Mouse (Mus musculus) thymus, postnatal 0 days (tissue): ENCODE data around the gene 1810010D01Rik. TPM values are rescaled to one million over a fixed set of nuclear protein-coding genes. Genes with fewer than 3 reads are reported as not detected.

Source experiments
- DNase-seq: peaks from one replicate; pipeline ENCODE4 v3.0.0-alpha.2; 2015; ENCODE audit warnings: low spot score
- polyA plus RNA-seq: library from polyadenylated mRNA; unstranded; fragments of >200 nt; fragmentation: Nextera tagmentation; extraction: Ambion mirVana; gene quantifications from 2 replicates; pipeline ENCODE4 v1.2.1, GENCODE M21; 2015

The 1810010D01Rik gene
- 0.57 TPM in 1 of 2 replicates, not detected in the other for polyA plus RNA-seq

DNA sequence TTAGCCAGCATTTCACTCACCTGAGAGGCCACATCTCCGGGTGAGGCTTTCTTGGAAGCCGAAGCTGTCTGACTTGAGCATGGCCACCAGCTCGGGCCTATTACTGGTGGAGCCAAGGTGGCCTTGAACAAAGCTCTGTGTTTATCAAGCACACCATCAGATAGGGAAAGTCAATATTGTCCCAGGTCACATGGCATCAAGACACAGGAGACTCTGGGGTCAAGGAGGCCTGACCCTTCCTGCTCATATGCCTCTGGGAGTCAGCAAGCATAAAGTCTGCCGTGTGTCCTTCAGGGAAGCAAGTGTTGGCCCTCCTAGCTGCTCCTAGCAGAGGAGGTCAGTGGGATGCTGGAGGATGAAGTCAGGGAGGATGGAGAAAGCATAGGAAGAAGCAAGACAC is at the start of gene 1810010D01Rik:
Gene 1810010D01Rik, minus strand, starts transcription at position 114 of the 400 bp plus-strand sequence.
- DNase-seq, result no peak

DNA sequence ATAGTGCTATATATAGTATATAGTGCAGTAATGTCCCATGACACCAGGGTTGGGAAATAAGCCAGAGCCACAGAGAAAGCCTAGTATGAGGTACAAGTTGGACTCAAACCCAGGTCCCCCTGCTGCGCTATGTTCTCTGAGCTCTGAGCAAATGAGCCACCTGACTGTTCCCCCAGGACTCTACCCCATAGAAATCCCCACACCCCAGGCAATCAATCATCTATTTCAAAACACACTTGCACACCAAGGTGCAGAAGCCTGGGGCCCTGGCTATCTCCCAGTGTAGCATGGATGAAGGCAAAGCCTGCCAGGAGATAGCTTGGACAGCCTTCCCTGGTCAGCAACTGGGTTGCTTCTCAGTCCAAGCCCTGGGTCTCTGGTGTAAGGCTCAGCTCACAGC is 48.2 kb upstream of the 1810010D01Rik start:
- DNase-seq, result no peak

DNA sequence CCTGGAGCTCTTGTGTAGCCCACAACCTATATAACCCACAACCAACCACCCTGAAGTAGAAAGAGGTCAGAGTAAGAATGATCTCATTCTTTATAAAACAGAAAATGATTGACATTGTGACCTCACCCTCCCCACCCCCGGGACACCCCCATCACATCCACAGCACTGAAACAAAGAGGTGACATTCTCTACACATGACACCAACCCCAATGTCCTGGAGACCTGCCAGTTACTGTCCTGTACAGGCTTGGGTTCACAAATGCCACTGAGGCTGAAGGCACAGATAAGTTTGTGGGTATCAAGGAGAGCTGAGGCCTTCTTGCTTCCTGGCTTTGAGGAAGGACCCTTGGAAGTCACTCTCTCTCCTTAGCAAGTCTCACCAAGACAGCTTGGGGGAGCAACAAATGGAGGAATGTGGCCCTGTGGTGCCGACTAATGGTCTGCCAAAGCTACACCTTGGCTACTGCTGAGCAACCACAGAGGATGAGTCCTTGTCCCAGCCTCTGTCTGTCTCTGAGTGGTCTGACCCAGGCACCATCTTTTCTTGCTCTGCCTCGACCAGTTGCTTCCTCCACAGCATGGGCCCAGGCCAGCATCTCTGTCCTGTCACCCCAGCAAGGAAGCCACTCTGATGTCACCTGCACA is 46.2 kb upstream of the 1810010D01Rik start:
- no peak for DNase-seq

DNA sequence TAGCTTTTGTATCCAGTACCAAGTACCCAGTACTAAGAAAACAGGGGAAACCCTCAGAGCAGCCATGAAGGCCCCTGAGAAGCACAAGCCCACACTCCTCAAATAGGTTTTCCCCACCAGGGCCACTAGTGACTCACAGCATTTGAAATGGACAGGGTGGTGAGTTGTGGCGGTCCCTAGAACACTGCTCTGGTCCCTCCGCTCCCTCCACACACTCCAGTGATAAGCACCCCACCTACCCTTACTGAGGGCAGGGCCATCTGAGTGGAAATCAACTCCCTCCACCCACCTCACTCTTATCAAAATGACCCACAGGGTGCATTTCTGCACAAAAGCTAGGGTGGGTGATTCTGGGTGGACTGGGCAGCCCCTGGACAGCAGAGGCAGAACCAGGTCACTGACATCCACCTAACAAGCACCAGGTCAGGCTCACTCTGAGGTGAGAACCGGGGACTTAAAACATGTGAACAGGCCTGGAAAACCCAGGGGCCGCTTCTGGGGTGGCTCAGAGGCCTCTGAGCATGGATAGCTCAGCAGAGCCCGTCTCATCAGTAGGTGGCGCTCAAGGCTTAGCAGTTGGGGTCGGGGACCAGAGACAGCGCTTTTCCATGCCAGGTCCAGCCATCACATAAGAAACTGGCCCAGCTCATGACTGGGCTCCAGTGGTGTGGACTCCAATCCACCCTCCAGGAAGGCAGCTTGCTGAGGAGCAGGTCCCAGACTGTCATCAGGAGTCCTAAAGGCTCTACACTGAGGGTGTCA is 45.0 kb upstream of the 1810010D01Rik start:
- DNase-seq, result peak; percentile 68

DNA sequence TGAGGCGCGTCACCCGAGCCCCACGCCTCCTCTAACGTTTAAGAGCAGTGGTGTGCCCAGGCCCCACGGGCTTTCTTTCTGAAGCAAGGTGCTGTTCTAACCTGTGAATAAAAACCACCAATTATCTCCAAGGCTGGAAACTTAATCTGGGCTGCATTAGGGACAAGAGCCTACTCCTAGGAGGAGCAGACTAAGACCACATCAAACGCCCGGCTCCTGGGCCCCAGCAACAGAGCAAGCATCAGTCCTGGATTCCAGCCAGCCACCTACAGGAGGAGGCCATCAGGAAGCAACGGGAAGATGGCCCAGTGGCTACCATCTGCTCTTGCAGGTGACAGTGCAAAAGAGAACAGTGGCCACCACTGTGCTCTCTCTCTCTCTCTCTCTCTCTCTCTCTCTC is 42.3 kb upstream of the 1810010D01Rik start:
- DNase-seq, result no peak

DNA sequence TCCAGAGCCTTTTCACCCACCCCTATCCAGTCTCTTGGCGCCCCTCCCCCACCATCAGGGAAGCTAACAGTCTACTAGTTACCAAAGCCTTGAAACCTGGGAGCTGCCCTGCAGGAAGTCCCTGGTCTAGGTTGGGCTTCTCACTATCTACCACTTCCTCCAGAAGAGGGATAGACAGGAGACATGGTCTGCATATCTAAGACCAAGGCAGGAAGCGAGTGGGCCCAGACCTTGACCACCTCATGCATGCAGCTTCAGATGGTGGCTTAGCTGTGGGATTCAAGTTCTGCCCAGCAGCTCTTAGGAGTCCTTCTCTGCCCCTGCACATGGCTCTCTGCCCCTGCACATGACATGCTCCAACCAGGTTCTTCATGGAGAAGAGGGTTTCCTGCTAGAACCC is 41.0 kb upstream of the 1810010D01Rik start:
- DNase-seq, result no peak

DNA sequence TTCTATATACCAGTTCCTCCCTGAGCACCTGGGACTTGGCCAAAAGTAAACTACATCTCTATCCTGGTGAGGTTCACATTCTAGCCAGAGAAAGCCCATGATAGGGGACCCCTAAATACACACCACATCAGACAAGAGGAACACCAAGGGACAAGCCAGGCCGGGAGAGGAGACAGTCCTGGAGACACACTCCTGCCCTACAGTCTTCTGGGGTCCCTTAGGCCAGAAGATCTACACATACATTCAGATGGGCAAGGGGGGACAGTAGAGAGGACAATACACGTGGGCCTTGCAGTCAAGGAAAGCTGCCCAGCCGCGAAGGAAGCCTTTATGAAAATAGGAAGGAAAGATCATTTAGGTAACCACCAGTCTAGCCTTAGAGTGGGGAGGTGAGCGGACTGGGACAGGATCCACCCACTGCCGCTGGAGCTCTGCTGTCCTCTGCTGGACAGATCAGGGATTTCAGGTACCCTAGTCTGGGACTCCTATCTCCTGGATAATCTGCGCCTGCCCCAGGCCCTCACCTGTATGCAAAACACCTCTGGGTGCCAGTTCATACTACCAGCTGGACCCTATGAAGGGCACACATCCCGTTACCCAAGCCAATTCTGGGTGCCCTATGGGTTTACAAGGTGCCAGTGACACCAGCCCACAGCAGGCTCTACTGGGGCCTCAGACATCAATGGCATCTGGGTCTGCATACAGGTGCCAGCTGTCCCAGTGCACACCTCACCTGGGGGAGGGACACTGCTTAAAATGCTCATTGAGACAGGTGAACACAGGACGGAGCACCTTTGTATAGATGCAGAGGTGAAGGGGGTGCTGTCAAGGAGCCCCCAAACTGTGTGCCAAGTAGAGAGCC is 35.2 kb upstream of the 1810010D01Rik start:
- DNase-seq, result peak; percentile 63

DNA sequence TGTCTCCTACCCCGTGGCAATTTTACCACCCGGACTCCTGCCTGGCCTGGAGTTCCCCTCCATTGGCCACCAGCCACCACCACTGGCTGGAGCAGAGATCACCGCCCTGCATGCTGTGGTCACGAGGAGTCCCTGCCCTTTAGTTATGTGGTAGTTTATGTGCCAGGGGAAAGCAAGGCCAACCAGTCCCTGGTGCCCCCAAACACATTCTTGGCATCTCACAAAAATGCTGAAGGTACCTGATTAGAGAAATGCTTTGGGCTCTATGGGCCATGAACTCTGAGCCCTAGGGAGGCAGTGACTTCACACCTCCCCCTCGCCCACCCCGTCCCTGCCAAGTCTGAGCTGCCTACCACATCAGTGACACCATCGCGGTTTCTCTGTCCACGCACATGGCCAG is 34.1 kb upstream of the 1810010D01Rik start:
- no peak for DNase-seq

DNA sequence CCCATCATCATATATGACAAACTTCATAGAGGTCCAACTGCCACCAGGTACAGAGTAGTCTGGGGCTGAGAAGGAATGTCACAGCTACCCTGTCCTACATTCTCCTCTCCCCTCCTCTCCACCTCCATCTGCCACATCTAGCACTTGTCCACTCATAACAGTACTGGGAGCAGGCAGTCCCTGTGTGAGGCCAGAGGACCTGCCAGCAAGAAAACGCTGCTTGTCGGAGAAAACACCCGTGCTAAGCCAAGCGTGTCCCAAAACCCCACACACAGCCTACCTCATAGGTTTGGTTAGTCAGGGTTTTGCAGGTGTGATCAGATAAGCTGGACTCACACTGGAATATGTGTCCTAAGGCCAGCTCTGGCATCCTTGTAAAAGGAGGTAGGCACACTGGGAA is 33.0 kb upstream of the 1810010D01Rik start:
- no peak for DNase-seq

DNA sequence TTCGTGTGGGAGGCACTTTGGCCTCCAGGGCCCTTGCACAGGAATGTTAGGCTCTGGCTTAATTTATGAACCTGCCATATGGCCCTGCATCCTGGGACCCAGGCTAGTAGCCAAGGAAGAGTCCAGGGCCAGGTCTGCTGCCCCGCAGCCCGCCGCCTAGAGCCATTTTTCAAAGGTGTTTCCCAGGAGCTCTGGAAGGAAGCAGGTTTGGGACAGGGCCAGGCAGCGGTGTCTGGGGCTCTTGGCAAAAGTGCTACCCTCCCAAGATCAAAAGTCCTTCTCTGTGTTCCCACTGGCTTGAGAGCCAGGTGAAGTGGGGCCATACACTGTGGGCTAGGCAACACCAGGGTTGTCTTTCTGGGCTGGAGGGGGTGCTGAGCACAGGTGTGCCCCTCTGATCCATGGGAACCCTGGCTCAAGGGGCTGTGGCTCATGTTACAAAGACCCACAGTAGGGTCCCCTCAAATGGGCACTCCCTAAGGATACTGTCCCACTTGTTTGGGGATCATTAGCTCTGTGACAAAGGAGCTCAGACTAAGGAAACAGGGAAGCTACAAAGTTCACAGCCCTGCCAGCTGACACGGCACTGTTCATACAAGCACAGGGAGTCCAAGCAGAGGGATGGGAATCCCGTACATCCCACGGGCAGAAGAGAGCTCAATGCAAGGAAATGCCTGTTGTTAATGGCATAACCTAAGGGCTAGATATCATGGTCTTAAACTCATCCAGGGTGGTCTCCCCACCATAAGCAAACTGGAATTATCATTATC is 32.0 kb upstream of the 1810010D01Rik start:
- no peak for DNase-seq

DNA sequence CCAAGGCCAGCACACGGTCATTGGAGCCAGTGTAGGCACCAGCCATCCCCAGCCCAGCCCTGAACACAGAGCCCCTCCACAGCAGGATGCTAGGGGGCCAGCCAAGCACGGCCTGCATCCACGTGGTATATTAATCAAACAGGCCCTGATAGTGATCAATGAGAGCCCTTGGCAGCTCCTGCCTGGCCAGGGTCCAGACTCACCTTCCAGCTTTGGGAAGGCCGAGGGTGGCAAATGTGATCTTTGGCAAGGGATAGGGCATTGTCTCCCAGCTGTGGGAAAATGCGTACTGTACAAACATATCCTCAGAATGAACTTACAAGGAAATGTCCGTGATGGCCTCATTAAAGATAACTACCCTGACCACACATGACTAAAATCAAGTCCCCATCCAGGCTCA is 31.2 kb upstream of the 1810010D01Rik start:
- no peak for DNase-seq

DNA sequence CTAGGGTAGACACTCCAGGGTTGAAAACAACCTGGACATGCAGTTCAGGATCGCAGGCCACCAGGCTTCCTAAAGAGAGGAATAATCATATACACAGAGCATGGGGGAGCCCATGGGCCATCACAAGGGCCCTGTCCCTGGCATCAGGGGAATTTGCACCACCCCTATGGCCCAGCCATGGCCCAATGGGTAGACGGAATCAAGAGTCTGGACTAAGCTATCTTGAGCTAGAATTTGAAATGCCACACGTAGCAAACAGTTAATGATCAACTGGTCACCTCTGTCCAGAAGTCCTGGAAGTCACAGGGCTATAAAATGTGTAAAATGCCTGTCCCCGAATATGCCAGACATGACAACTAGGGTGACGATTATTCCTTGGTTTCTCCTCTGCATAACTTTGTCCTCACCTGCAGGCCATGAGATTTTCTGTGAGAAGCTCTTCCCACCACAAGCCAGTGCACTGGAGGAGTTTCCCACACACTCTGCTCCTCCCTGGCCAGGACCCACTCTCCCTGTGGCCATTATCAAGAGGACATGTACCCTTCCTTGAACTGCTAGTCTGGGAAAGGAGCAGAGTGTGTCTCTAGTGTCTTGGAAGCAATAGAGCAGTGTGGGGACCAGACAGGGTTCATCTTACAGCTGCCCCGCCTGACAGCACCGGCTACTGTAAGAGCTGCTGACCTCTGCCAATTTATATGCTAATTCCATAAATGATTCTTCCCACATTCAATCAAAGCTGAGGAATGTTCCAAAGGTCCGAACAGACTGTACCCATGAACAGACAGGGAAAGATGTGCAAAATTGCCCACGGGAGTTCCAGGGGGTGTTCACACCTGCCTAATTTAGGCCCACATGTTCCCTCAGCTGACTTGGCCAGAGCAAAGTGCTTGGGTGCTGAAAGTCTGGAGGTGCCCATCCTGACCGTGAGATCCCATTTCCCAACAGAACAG is 27.2 kb upstream of the 1810010D01Rik start:
- DNase-seq, result no peak

DNA sequence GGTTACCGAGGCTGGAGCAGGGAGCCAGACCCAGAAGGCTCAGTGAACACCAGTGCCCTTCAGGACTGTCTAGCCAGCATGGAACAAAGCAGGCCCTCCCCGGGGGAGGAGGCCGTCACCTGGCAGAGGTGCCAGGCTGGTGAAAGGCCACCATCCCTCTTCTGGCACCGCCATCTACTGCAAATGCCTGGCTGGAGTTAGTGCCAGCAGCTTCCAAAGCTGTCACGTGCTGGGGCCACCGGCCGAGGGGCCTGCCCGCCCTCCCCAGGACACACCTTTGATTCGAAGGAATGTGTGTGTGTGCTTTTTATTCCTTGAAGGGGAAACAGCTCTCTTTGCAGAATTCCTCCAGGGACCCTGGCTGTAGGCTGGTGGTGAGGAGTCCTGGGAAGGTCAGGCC is 23.7 kb upstream of the 1810010D01Rik start:
- DNase-seq, result no peak

DNA sequence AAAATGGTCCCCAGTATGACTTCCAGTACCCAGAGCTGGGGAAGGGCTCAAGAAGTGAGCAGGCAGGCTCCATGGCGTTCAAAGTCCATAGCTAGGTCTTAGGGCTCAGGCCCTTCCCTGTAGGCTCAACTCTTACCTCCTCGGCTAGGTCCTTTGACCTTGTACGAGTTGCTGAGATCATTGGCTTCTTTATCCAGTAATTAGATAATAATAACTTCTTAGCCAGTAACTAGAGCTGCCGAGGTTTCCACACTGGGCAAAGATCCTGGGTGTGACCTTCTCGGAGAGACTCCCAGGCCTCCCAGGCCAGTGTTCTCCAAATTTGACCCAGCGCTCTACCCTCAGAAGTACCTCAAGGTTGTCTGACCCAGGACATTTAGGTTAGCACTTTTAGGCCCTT is 18.7 kb upstream of the 1810010D01Rik start:
- DNase-seq, result no peak

DNA sequence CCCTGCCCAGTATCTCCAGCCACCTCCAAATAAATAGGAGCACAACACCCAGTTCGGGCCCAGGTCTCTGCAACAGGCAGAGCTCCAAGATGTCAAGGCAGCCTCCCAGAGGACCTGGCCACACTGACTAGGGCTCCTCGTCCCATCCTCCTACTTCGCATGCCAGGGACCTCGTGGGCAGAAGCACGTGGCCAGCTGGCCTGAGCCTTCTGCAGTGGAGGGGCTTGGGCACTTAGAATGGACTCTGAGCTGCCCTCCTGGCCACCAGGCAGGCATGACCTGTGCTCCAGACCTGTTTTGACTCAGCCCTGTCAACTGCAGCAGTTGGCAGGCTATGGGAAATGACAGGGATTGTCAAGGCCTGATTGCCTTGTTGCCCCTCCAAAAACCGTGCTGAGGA is 17.7 kb upstream of the 1810010D01Rik start:
- DNase-seq, result no peak

DNA sequence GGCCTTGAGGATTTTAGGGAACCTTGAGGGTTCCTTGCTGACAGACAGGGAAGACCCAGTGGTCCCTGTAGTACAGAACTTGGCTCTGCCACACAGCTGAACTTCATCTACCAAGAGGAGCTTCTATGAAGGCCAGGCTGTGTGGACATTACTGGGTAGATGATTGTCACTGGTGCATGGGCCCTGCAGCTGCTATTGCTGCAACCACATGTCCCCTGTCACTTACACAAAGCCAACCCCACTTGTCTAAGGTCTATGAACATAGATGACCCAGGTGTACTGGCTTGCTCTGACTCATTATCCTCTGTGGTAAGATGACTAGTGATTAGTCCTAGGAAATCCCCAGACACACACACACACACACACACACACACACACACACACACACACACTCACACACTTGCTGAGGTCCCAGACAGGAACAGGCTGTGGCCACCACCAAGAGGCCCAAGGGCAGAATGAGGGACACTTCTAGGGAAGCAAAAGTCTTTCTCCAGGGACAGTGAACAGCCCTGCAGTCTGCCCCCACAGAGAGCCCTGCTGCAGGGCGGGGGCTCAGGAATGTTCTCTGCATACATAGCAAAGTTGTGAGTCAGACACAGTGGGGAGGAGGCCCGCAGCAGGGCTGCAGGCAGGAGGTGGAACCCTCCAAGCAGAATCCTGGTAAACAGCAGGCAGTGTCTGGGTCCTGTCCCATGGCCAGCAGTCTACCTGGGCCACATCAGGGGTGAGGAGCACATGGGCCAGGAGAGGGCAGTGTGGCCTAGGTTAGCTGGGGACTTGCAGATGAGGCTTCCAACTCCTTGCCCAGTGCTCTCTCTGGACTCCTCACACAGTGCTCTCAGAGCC is 14.1 kb upstream of the 1810010D01Rik start:
- no peak for DNase-seq

DNA sequence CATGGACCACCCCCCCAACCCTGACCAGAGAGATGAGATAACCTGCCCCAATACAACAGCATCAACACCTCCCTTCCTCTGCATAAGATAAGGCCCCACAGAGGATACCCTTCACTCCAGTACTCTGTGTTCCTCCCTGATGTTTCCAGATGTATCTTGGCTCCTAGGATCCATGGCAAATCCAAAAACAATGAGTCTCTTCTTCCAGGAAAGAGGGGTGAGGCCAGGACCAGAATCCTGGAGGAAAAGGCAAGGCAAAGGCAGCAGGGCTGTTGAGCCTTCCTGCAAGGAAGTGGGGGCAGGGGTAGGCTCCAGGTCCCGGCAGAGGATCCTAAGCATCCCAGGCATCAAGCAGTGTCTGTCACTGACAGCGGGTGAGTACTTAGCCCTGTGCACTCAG is 13.4 kb upstream of the 1810010D01Rik start:
- no peak for DNase-seq

DNA sequence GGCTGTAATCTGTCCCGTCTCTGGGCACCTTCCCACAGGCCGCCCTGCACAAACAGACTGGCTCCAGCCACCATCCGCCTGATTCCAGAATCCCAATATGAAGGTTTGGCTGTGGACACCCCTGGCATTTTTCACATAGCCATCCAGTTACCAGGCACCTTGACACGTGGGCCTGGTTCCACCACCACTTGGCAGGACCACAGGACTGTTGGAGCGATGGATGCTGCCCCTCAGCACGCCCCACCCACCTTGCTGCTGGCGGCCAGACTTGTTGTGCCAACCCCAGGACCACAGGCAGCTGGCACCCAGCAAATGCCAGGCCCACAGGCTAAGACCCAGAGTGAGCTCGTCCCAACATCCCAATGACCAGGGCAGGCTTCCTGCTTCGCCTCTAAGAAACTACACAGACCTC is 11.5 kb upstream of the 1810010D01Rik start:
- DNase-seq, result no peak

DNA sequence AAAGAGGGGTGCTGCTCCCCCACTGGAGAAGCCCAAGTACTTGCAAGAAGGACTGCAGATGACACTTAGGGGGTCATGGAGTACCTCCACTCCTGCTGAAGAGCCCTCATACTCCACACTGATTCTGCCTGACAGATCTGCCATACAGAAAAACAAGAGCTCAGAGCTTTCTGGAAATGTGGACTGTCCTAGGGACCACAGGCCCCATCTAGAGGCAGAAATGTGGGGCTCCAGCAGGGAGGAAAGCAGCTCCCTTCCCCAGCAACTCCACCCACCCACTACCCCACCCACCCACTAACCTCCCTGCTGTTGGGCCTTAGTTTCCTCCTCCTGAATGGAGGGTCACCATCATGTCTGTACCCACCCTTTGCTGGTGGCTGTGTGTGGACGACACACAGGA is 8.7 kb upstream of the 1810010D01Rik start:
- no peak for DNase-seq
